Mouse (Mus musculus): ENCODE data around the gene Gpsm1.

DNA sequence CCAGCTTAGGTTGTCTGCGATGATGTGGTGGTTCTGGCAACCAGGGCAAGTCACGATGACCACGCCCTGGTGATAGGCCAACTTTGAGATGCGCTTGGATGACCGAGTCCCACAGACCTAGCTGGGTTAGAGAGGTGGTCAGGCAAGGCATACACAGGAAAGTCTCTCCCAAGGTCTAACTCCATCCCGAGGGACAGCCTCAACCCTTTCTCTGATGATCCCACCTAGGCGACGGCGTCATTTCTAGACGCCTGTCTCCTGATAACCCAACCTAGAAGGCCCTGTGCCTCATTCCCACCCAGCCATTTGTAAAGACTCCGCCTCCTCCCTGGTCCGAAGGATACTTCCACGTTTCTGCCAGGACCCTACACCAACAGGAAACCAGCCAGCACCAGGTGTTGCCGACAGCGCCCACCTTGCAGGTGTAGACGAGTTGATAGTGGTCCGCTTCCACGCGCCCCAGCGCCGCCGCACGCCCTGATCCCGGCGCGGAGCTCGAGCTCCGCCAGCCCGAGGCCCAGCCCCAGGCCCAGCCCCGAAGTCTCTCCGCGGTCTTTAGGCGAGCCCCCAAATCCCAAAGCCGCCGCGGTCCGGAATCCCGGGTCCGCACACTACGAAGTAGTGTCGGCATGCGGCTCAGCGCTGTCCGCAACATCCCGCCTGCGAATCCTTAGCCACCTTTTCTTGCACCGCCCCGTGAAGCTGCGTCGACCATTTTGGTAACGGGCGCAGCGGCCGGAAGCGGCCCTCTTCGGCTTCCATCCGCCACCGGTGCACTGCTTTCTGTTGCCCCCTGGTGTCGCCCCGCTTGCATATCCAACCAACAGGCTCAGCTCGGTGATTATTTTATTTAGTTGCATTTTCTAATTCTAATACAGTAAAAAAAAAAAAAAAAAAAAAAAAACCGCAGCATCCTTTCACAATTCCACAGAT lies 36.3 kb downstream of the Gpsm1 start, which contains the start of gene Dnlz:
- TF ChIP-seq CTCF (IDR thresholded peaks at IDR 0.05; ENCODE audit: borderline replicate concordance, extremely low read depth, insufficient read depth, insufficient read length) = peak; percentile 78
- peak; percentile 7; the same call in 1 of the 2 replicates for TF ChIP-seq POLR2A (IDR thresholded peaks at IDR 0.05; ENCODE audit: borderline replicate concordance, extremely low read depth, insufficient read depth, insufficient read length, poor library complexity, severe bottlenecking)
